Comparison of ENCODE assay signal across 8 mouse cellular contexts in the genomic region with DNA sequence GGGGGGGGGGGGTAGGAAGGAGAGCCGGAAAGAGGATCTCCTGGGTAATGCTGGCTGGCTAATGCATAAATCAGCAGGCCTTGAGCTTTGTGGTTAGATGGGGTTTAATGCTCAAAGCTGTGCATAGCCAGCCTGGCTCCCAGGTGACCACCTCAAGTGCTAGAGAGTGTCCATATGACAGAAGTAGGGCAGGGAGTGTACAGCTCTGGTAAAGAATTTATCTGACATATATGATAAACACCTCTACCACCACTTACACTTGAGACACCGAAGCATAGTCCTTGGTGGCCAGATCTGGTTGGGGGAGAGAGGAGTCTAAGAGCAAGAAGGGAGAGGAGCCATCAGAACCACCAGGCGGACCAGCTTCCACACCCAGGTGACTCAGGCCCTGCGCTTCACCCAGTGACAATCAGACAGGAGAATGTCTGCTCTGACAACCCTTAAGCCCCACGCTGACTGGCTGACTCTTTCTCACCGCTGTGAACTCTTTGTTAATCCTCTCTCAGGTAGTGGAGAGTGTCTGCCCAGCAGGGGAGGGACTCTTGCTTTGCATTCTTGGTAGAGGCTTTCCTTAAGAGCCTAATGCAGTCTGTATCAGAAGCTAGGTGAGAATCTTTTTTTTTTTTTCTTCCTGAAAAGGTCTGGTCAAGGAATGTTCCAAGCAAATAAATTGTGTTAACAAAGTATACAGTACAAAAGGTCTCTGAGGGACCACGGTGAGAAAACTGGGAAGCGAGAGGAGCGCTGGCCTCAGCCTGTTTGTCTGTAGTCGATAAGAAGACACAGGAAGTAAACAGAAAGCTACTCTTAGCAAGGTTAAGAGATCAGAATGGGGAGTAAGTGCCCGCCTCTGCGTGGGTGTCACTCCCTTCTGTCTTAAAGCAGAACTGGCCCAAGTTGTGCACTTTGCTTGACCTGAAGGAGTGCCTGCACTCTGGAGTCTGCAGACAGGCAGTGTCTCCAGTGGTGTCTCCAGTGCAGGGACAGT.
DNase-seq lines count a peak whose midpoint lies in the region; ATAC-seq and TF ChIP-seq lines count a peak whose summit lies in the region.

No protein-coding gene starts in this region.

- no peak overlapping the region for H3K9ac ChIP-seq in neural tube, embryonic 11.5 days (ENCODE audit: low read length)
- H3K9ac ChIP-seq in embryonic facial prominence, embryonic 13.5 days: no peak overlapping the region
- no peak overlapping the region for H3K9ac ChIP-seq in hindbrain, embryonic 16.5 days (ENCODE audit: low read depth, low read length)
- peak overlapping the region; percentile 52 for H3K9ac ChIP-seq in liver, embryonic 15.5 days

- no peak for DNase-seq in neural tube, embryonic 11.5 days (ENCODE audit: low spot score)
- DNase-seq in neural tube, embryonic 10.5 days (ENCODE audit: extremely low spot score, low spot score): no peak
- DNase-seq in naive thymus-derived CD4-positive, alpha-beta T cell, adult 2 months (ENCODE audit: low read depth): peak; percentile 55
- no peak for DNase-seq in cerebellum, adult 2 months
- no peak for DNase-seq in cerebellum, adult 11-12 months

- TF ChIP-seq POLR2A in cerebellum, adult 2 months (IDR thresholded peaks at IDR 0.05; ENCODE audit: borderline replicate concordance, insufficient read depth, low read length): no peak

- 0 out of 2 replicates have a peak, but pooled peaks cover 2% of the 10 kb centered on the region for H3K4me1 ChIP-seq in neural tube, embryonic 11.5 days (ENCODE audit: control insufficient read depth, insufficient read depth, low read length)
- H3K4me1 ChIP-seq in embryonic facial prominence, embryonic 13.5 days: peaks cover 23% of the 10 kb centered on the region
- peaks cover 3% of the 10 kb centered on the region; the same call in 1 of the 2 replicates for H3K4me1 ChIP-seq in hindbrain, embryonic 16.5 days (ENCODE audit: control insufficient read depth, insufficient read depth, low read depth, low read length)
- peaks cover 78% of the 10 kb centered on the region for H3K4me1 ChIP-seq in liver, embryonic 15.5 days (replicated peaks)
- no peaks in the 10 kb centered on the region for H3K4me1 ChIP-seq in cerebellum, adult 2 months (ENCODE audit: control insufficient read depth, insufficient read depth, low read length)

- no peaks in the 10 kb centered on the region for H3K36me3 ChIP-seq in neural tube, embryonic 11.5 days (ENCODE audit: control insufficient read depth, insufficient read depth, low read length)
- 0 out of 2 replicates have a peak, but pooled peaks cover under 1% of the 10 kb centered on the region for H3K36me3 ChIP-seq in embryonic facial prominence, embryonic 13.5 days
- H3K36me3 ChIP-seq in hindbrain, embryonic 16.5 days (ENCODE audit: control insufficient read depth, insufficient read depth, low read length): no peaks in the 10 kb centered on the region
- no peaks in the 10 kb centered on the region for H3K36me3 ChIP-seq in liver, embryonic 15.5 days (replicated peaks)

- no peak overlapping the region for H3K4me2 ChIP-seq in neural tube, embryonic 11.5 days (ENCODE audit: low read depth)
- no peak overlapping the region for H3K4me2 ChIP-seq in embryonic facial prominence, embryonic 13.5 days
- no peak overlapping the region for H3K4me2 ChIP-seq in hindbrain, embryonic 16.5 days (ENCODE audit: low read length)
- peak overlapping the region; percentile 57 for H3K4me2 ChIP-seq in liver, embryonic 15.5 days

- no peak overlapping the region for H3K4me3 ChIP-seq in neural tube, embryonic 11.5 days (ENCODE audit: low read depth, low read length)
- H3K4me3 ChIP-seq in embryonic facial prominence, embryonic 13.5 days: no peak overlapping the region
- no peak overlapping the region for H3K4me3 ChIP-seq in hindbrain, embryonic 16.5 days (ENCODE audit: low read length)
- H3K4me3 ChIP-seq in liver, embryonic 15.5 days (replicated peaks): no peak overlapping the region; the same call in 1 of the 2 replicates
- no peak overlapping the region for H3K4me3 ChIP-seq in cerebellum, adult 2 months (replicated peaks; ENCODE audit: insufficient read depth, low read depth, low read length)

- no peaks in the 10 kb centered on the region for H3K9me3 ChIP-seq in neural tube, embryonic 11.5 days (ENCODE audit: control insufficient read depth, low read length)
- H3K9me3 ChIP-seq in embryonic facial prominence, embryonic 13.5 days: no peaks in the 10 kb centered on the region
- H3K9me3 ChIP-seq in hindbrain, embryonic 16.5 days (ENCODE audit: control insufficient read depth, low read length): no peaks in the 10 kb centered on the region
- H3K9me3 ChIP-seq in liver, embryonic 15.5 days (replicated peaks): no peaks in the 10 kb centered on the region

- no peaks in the 10 kb centered on the region for H3K27me3 ChIP-seq in neural tube, embryonic 11.5 days (ENCODE audit: control insufficient read depth, insufficient read depth, low read length)
- no peaks in the 10 kb centered on the region for H3K27me3 ChIP-seq in embryonic facial prominence, embryonic 13.5 days
- no peaks in the 10 kb centered on the region for H3K27me3 ChIP-seq in hindbrain, embryonic 16.5 days (replicated peaks; ENCODE audit: control insufficient read depth, insufficient read depth, low read length)
- no peaks in the 10 kb centered on the region for H3K27me3 ChIP-seq in liver, embryonic 15.5 days
- H3K27me3 ChIP-seq in cerebellum, adult 2 months (ENCODE audit: control insufficient read depth, insufficient read depth, low read length): no peaks in the 10 kb centered on the region

- peak; percentile 56; the same call in 1 of the 2 replicates for ATAC-seq in neural tube, embryonic 11.5 days (ENCODE audit: insufficient read depth, low FRiP score, low TSS enrichment)
- ATAC-seq in embryonic facial prominence, embryonic 13.5 days (ENCODE audit: insufficient number of reproducible peaks, insufficient read depth, low FRiP score, low TSS enrichment, low read depth): peak; percentile 26; the same call in 1 of the 2 replicates
- ATAC-seq in hindbrain, embryonic 16.5 days: peak; percentile 38
- ATAC-seq in liver, embryonic 15.5 days (ENCODE audit: insufficient read depth): peak; percentile 59

- H3K27ac ChIP-seq in neural tube, embryonic 11.5 days (ENCODE audit: low read depth, low read length): no peak overlapping the region
- no peak overlapping the region for H3K27ac ChIP-seq in embryonic facial prominence, embryonic 13.5 days
- H3K27ac ChIP-seq in hindbrain, embryonic 16.5 days (ENCODE audit: low read depth, low read length): no peak overlapping the region
- H3K27ac ChIP-seq in liver, embryonic 15.5 days (replicated peaks): peak overlapping the region; percentile 85
- no peak overlapping the region for H3K27ac ChIP-seq in cerebellum, adult 2 months (ENCODE audit: insufficient read depth, low read length)

- WGBS in neural tube, embryonic 11.5 days: 44% methylated on average over 12 of the region's 12 CpGs
- WGBS in embryonic facial prominence, embryonic 13.5 days: 41% methylated on average over 12 of the region's 12 CpGs
- 43% methylated on average over 12 of the region's 12 CpGs for WGBS in hindbrain, embryonic 16.5 days
- WGBS in liver, embryonic 15.5 days (ENCODE audit: insufficient replicate concordance): 20% methylated on average over 12 of the region's 12 CpGs
- WGBS in cerebellum, adult 2 months: 69% methylated on average over 12 of the region's 12 CpGs

- TF ChIP-seq CTCF in cerebellum, adult 2 months (IDR thresholded peaks at IDR 0.05; ENCODE audit: borderline replicate concordance, insufficient read depth, low read depth, low read length): no peak
